Comparison of ENCODE assay signal across 21 mouse cellular contexts in the genomic region with DNA sequence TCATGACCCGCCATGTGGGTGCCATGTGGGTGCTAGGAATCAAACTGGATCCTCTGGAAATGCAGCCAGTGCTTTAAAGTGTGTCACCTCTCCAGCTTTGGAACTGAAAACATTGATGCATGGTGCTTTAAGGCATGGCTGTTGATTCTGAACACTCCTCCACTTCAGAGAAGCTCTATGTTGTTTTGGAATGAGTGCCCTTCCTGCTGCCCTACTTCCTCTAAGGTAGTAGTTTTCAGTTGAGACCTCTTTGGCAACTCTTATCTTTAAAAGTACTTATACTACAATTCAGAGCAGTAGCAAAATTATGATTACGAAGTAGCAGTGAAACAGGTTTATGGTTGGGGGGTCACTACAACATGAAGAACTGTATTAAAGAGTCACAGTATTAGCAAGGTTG. TPM values are rescaled to one million over a fixed set of nuclear protein-coding genes. Genes with fewer than 3 reads are reported as not detected.
DNase-seq lines count a peak whose midpoint lies in the region; ATAC-seq and TF ChIP-seq lines count a peak whose summit lies in the region.
"Had no signal": no experiment of that assay in that cellular context is flagged by ENCODE, and none has a peak within 500 bp of the region (broad histone marks: within the 10 kb centered on the region; RNA-seq: fewer than 3 reads in every experiment).

No protein-coding gene starts in this region.

- H3K4me1 ChIP-seq in hindbrain, embryonic 16.5 days (ENCODE audit: control insufficient read depth, insufficient read depth, low read depth, low read length) = peaks cover 3% of the 10 kb centered on the region; the same call in 1 of the 2 replicates
- no peaks in the 10 kb centered on the region; the same call in none of the 2 replicates for H3K4me1 ChIP-seq in hindbrain, embryonic 12.5 days
- H3K4me1 ChIP-seq: limb, embryonic 10.5 days had no signal

- no peak overlapping the region for H3K4me2 ChIP-seq in hindbrain, embryonic 16.5 days (ENCODE audit: low read length)
- H3K4me2 ChIP-seq in hindbrain, embryonic 12.5 days (replicated peaks) = no peak overlapping the region
- H3K4me2 ChIP-seq: heart, embryonic 11.5 days; hindbrain, embryonic 14.5 days; limb, embryonic 15.5 days; liver, embryonic 13.5 days had no signal

- ATAC-seq in hindbrain, embryonic 16.5 days = no peak
- no peak for ATAC-seq in hindbrain, embryonic 12.5 days (ENCODE audit: low FRiP score)
- peak; percentile 21 for ATAC-seq in megakaryocyte progenitor cell, adult 5-6 weeks (replicated peaks; ENCODE audit: poor library complexity)
- ATAC-seq: forebrain, embryonic 14.5 days; inflammation-experienced regulatory T-cells, adult 6 months had no signal

- DNase-seq in left cerebral cortex, adult 2 months (ENCODE audit: extremely low spot score in 1 of 2, low spot score in 2 of 2) = no peak
- no peak for DNase-seq in left cerebral cortex, postnatal 10 days (ENCODE audit: extremely low spot score in 1 of 2, low spot score in 2 of 2)
- DNase-seq in A20 (ENCODE audit: low read depth, low spot score) = peak; percentile 10
- no peak for DNase-seq in gastrocnemius, postnatal 10 days
- DNase-seq: adrenal gland, postnatal 14 days; cerebellum, adult 11-12 months; cerebellum, adult 9-11 months; kidney, adult 11 months; liver, embryonic 13.5 days; spleen, adult 18-20 months; thymus, postnatal 14 days had no signal

- no peaks in the 10 kb centered on the region for H3K27me3 ChIP-seq in hindbrain, embryonic 16.5 days (replicated peaks; ENCODE audit: control insufficient read depth, insufficient read depth, low read length)
- no peaks in the 10 kb centered on the region for H3K27me3 ChIP-seq in hindbrain, embryonic 12.5 days
- H3K27me3 ChIP-seq: limb, embryonic 15.5 days; liver, embryonic 13.5 days had no signal

- H3K4me3 ChIP-seq in hindbrain, embryonic 16.5 days (ENCODE audit: low read length) = no peak overlapping the region
- H3K4me3 ChIP-seq in hindbrain, embryonic 12.5 days = no peak overlapping the region
- H3K4me3 ChIP-seq in left cerebral cortex, adult 2 months = no peak overlapping the region
- H3K4me3 ChIP-seq: limb, embryonic 10.5 days; limb, embryonic 15.5 days; liver, embryonic 13.5 days had no signal

- no peak for TF ChIP-seq CTCF in left cerebral cortex, adult 2 months (IDR thresholded peaks at IDR 0.05)

- H3K9ac ChIP-seq in hindbrain, embryonic 16.5 days (ENCODE audit: low read depth, low read length) = no peak overlapping the region
- no peak overlapping the region for H3K9ac ChIP-seq in hindbrain, embryonic 12.5 days
- H3K9ac ChIP-seq: hindbrain, embryonic 14.5 days; limb, embryonic 15.5 days; liver, embryonic 13.5 days had no signal

- H3K9me3 ChIP-seq in hindbrain, embryonic 16.5 days (ENCODE audit: control insufficient read depth, low read length) = no peaks in the 10 kb centered on the region
- no peaks in the 10 kb centered on the region for H3K9me3 ChIP-seq in hindbrain, embryonic 12.5 days (replicated peaks)
- H3K9me3 ChIP-seq: limb, embryonic 10.5 days; limb, embryonic 15.5 days; liver, embryonic 13.5 days had no signal

- H3K36me3 ChIP-seq in hindbrain, embryonic 16.5 days (ENCODE audit: control insufficient read depth, insufficient read depth, low read length) = no peaks in the 10 kb centered on the region
- H3K36me3 ChIP-seq in hindbrain, embryonic 12.5 days = 0 out of 2 replicates have a peak, but pooled peaks cover 5% of the 10 kb centered on the region
- H3K36me3 ChIP-seq: liver, embryonic 13.5 days had no signal

- 93% methylated on average over 2 of the region's 2 CpGs for WGBS in hindbrain, embryonic 16.5 days
- WGBS in hindbrain, embryonic 12.5 days = 95% methylated on average over 2 of the region's 2 CpGs

- H3K27ac ChIP-seq in hindbrain, embryonic 16.5 days (ENCODE audit: low read depth, low read length) = 0 out of 2 replicates have a peak overlapping the region, but pooled peaks have one; percentile 7
- no peak overlapping the region for H3K27ac ChIP-seq in hindbrain, embryonic 12.5 days
- H3K27ac ChIP-seq in left cerebral cortex, adult 2 months = peak overlapping the region; percentile 45; the same call in 1 of the 2 replicates
- H3K27ac ChIP-seq: hindbrain, embryonic 14.5 days; limb, embryonic 10.5 days; limb, embryonic 15.5 days; liver, embryonic 13.5 days; macrophage had no signal

- intact Hi-C loops in left cerebral cortex, adult 2 months (cut with DNase I) = loop anchor here (2.0 kb wide), 1 partner anchor 14 kb away; no protein-coding TSS in a partner anchor
- intact Hi-C loops in left cerebral cortex, postnatal 10 days (cut with DNase I) = no loop called here

RNA-seq across cellular contexts. Expression of a gene that starts 18.6 kb away (rescaled TPM):
- 17.1 and 24.7 TPM in 2 replicates for polyA plus RNA-seq in hindbrain, embryonic 16.5 days (2015; fragmentation: Nextera tagmentation; extraction: Ambion mirVana)
- 55.4 and 59.7 TPM in 2 replicates for polyA plus RNA-seq in hindbrain, embryonic 12.5 days (2016; fragmentation: Nextera tagmentation; extraction: Ambion mirVana)
- total RNA-seq in left cerebral cortex, adult 2 months (2021) = 100 to 1,000 TPM; 135 to 149 TPM
- 10 to 100 TPM; 55.3 to 69.3 TPM for total RNA-seq in left cerebral cortex, postnatal 10 days (2021)
- total RNA-seq in megakaryocyte progenitor cell, adult 5-6 weeks (2015) = 23.4 and 30.9 TPM in 2 replicates
- 9.5 and 20.9 TPM in 2 replicates for total RNA-seq in megakaryocyte progenitor cell, adult 5-6 weeks (2017)
- 10 to 100 TPM; 63.7 to 76.4 TPM for total RNA-seq in gastrocnemius, postnatal 10 days (2021)
